Mouse (Mus musculus) gastrocnemius, adult 8-10 months (tissue): Measurements from ENCODE around the gene 4833420G17Rik. TPM values are rescaled to one million over a fixed set of nuclear protein-coding genes. Genes with fewer than 3 reads are reported as not detected.

Experiments used
- total RNA-seq, 4 experiments: library from RNA; stranded (reverse); gene quantifications; 2 replicates each; pipeline ENCODE4 v1.2.4; 2022

4833420G17Rik gene
- total RNA-seq, 4 experiments from 2014 or later = 5.2 to 7.5 (median 5.4) TPM

Other genes with a start within 250 kb of the 4833420G17Rik start
- 100 to 1,000 TPM; 108 to 111 (median 109) TPM for gene Paip1, start 34.2 kb upstream of the 4833420G17Rik start, total RNA-seq
- 10 to 100 TPM; 15.2 to 23.8 (median 18.6) TPM for gene Tmem267, start 25.3 kb downstream of the 4833420G17Rik start, total RNA-seq
- under 1 TPM in 3 of 4 experiments, not detected in 1; 0.25 to 0.39 (median 0.35) TPM for gene 3110070M22Rik, start 25.6 kb downstream of the 4833420G17Rik start, total RNA-seq
- under 1 TPM; 0.19 to 0.83 (median 0.48) TPM for gene Ccl28, start 161.1 kb downstream of the 4833420G17Rik start, total RNA-seq
- 10 to 100 TPM; 23.9 to 27.6 (median 25.4) TPM for gene Hmgcs1, start 227.6 kb downstream of the 4833420G17Rik start, total RNA-seq